Mouse (Mus musculus) hindbrain, embryonic 10.5 days (tissue): ENCODE results near the gene Fam160a2. TPM values are rescaled to one million over a fixed set of nuclear protein-coding genes. Genes with fewer than 3 reads are reported as not detected.
"Not testable (repeated sequence)": the region's sequence is repeated elsewhere in the genome, so short reads cannot be mapped to it uniquely, and the experiment has no call there.

ENCODE experiments used
- DNase-seq: peaks from one replicate; pipeline ENCODE4 v3.0.0-alpha.2; 2017; ENCODE audit warnings: low spot score
- H3K27ac ChIP-seq: fragments of 300-500 bp; sonication (generic); 2 replicates; pipeline ENCODE4 v1.5.1; 2016; ENCODE audit warnings: mild to moderate bottlenecking, moderate library complexity
- H3K27me3 ChIP-seq: fragments of 300-500 bp; sonication (generic); 2 replicates; pipeline ENCODE4 v1.6.1; 2016; ENCODE audit warnings: mild to moderate bottlenecking; ENCODE audit not compliant: poor library complexity, insufficient read depth, severe bottlenecking
- H3K36me3 ChIP-seq: fragments of 300-500 bp; sonication (generic); 2 replicates; pipeline ENCODE4 v1.6.1; 2016; ENCODE audit warnings: mild to moderate bottlenecking, moderate library complexity
- H3K4me1 ChIP-seq: fragments of 300-500 bp; sonication (generic); replicated peaks from 2 replicates; pipeline ENCODE4 v1.6.1; 2016; ENCODE audit warnings: mild to moderate bottlenecking
- H3K4me3 ChIP-seq: fragments of 300-500 bp; sonication (generic); 2 replicates; pipeline ENCODE4 v1.5.1; 2016; ENCODE audit warnings: mild to moderate bottlenecking, moderate library complexity
- H3K9me3 ChIP-seq: fragments of 300-500 bp; sonication (generic); 2 replicates; pipeline ENCODE4 v1.6.1; 2016; ENCODE audit warnings: mild to moderate bottlenecking, moderate library complexity
- WGBS: fragments of 180-500 bp; shearing (Covaris S2); methylation state at CpG from one replicate; pipeline ENCODE4 v1.1.7; 2016; 5-methylcytosine and 5-hydroxymethylcytosine counted together
- polyA plus RNA-seq: library from polyadenylated mRNA; unstranded; fragments of >200 nt; fragmentation: Nextera tagmentation; extraction: Ambion mirVana; gene quantifications from 2 replicates; pipeline ENCODE4 v1.2.1, GENCODE M21; 2016

The Fam160a2 gene
- polyA plus RNA-seq, 1 experiment from 2014 or later, result 39.9 TPM

DNA sequence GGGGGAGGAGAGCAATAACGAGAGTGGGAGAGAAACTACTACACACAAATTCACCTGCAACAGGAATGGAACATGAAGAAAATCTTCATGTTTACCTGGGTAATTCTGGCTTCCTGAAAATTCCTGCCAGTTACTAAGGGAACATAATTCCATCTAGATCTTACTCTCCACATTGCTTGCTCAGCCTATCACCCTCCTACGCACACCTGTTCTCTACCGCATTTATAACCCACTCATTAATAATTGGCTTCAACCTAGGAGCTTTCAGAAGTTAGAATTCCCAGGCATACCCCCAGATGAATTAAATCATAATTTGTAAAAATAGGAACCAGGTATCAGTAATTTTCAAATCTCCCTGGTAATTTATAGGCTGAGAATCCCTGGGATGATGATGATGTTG is 25.9 kb downstream of the Fam160a2 start:
- Histone ChIP-seq H3K27ac (no peak overlapping the region), H3K9me3 (no peaks in the 10 kb centered on the region), H3K4me1 (no peaks in the 10 kb centered on the region), H3K36me3 (peaks cover 73% of the 10 kb centered on the region), H3K4me3 (no peak overlapping the region), H3K27me3 (no peaks in the 10 kb centered on the region)
- DNase-seq, result no peak
- WGBS, result 95% methylated on average over 3 of the region's 3 CpGs

DNA sequence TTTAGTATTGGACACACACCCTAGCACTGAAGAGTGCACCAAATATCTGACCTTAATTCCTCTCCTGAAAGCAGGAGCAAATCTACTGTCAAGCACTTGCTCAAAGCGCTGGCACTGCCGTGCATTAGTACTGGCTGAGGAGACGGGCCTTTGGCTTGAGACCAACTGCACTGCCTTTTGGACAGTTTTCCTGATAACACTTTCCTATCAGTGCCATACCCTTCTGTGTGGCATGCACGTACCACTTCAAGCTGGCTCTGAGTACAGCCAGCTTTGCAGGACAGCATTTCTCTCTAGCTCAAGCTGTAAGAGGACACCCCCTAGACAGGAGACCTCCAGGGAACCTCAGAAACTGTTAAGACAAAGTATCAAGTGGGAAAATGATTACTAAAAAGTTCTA is 26.3 kb downstream of the Fam160a2 start:
- 92% methylated on average over 4 of the region's 4 CpGs for WGBS
- H3K27ac ChIP-seq, result no peak overlapping the region
- no peaks in the 10 kb centered on the region for H3K9me3 ChIP-seq
- no peak overlapping the region for H3K4me3 ChIP-seq
- DNase-seq, result no peak
- no peaks in the 10 kb centered on the region for H3K4me1 ChIP-seq
- H3K36me3 ChIP-seq, result peaks cover 69% of the 10 kb centered on the region
- no peaks in the 10 kb centered on the region for H3K27me3 ChIP-seq

DNA sequence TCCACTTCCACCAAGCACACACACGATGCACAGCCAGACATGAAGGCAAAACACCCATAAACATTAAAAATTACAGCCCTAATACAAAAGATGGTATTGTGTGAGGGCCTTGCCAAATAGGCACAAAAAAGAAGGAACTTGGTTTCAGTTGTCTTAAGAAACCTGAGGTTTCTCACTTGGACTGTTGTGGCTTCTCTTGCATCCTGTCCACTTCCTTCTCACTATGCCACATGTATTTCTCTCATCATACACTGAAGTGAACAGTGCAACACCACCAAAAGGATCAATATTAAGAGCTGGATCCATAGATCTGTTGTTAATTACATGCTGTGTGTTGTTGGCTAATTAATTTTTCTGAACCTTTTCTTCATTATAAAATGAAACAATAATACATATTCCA is 26.9 kb downstream of the Fam160a2 start:
- H3K27me3 ChIP-seq, result no peaks in the 10 kb centered on the region
- DNase-seq, result no peak
- no peaks in the 10 kb centered on the region for H3K9me3 ChIP-seq
- 78% methylated on average over 1 of the region's 1 CpGs for WGBS
- no peak overlapping the region for H3K4me3 ChIP-seq
- peaks cover 63% of the 10 kb centered on the region for H3K36me3 ChIP-seq
- H3K27ac ChIP-seq, result no peak overlapping the region
- H3K4me1 ChIP-seq, result no peaks in the 10 kb centered on the region

DNA sequence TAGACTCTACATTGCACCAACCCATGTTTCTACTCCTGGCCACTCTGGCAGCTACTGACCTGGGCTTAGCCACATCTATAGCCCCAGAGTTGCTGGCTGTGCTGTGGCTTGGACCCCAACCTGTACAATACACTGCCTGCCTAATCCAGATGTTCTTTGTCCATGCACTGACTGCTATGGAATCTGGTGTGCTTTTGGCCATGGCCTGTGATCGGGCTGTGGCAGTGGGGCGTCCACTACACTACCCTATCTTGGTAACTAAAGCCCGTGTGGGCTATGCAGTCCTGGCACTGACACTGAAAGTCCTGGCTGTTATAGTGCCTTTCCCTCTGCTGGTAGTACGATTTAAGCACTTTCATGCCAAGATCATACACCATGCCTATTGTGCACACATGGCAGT is 31.3 kb downstream of the Fam160a2 start:
- no peak for DNase-seq

GRCm38 (mm10) chr7:105367930-105368329 is 31.9 kb downstream of the Fam160a2 start, which contains the start of gene Olfr692:
Gene Olfr692, plus strand, starts transcription at chr7:105368230.
- Histone ChIP-seq H3K27ac (no peak within 1 kb of the TSS), H3K4me3 (no peak within 1 kb of the TSS), H3K36me3 (peaks cover 13% of the 10 kb centered on the region; the same call in 1 of the 2 replicates), H3K27me3 (no peaks in the 10 kb centered on the region), H3K9me3 (no peaks in the 10 kb centered on the region), H3K4me1 (no peaks in the 10 kb centered on the region)
- DNase-seq, result no peak
- WGBS, result 93% methylated on average over 1 of the region's 1 CpGs

More for the DNA sequence above, 31.3 kb downstream of the Fam160a2 start:
- H3K36me3 ChIP-seq, result peaks cover 19% of the 10 kb centered on the region
- no peaks in the 10 kb centered on the region for H3K27me3 ChIP-seq
- no peaks in the 10 kb centered on the region for H3K4me1 ChIP-seq
- no peaks in the 10 kb centered on the region for H3K9me3 ChIP-seq
- H3K4me3 ChIP-seq, result no peak overlapping the region
- 91% methylated on average over 4 of the region's 4 CpGs for WGBS
- no peak overlapping the region for H3K27ac ChIP-seq

DNA sequence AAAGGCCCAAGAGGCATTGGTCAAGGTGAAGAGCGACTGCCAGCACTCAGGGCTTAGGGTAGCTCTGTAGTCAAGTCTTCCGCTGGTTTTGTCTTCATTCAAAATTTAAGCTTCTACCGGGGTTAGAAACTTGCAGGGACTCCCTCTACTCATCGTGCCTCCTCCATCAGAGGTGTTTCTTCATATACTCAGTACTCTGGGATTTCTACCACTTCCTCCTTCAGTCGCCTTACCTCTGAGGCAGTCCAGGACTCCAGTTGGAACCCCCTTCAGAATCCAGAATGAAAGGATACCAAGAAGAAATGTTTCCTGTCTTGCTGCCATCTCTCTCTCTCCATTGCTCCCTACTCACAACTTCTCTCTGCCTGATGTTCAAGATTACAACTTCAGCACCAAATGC is 32.6 kb downstream of the Fam160a2 start:
- WGBS, result 91% methylated on average over 5 of the region's 5 CpGs
- no peaks in the 10 kb centered on the region for H3K4me1 ChIP-seq
- no peak overlapping the region for H3K27ac ChIP-seq
- no peaks in the 10 kb centered on the region for H3K27me3 ChIP-seq
- DNase-seq, result no peak
- H3K9me3 ChIP-seq, result no peaks in the 10 kb centered on the region
- peaks cover 9% of the 10 kb centered on the region; the same call in 1 of the 2 replicates for H3K36me3 ChIP-seq
- no peak overlapping the region for H3K4me3 ChIP-seq

GRCm38 (mm10) chr7:105361713-105362112 is 38.1 kb downstream of the Fam160a2 start:
- no peaks in the 10 kb centered on the region for H3K27me3 ChIP-seq
- H3K4me3 ChIP-seq, result no peak overlapping the region
- no peaks in the 10 kb centered on the region for H3K4me1 ChIP-seq
- DNase-seq, result no peak
- H3K27ac ChIP-seq, result no peak overlapping the region
- H3K36me3 ChIP-seq, result no peaks in the 10 kb centered on the region
- no peaks in the 10 kb centered on the region for H3K9me3 ChIP-seq
- 76% methylated on average over 2 of the region's 2 CpGs for WGBS

DNA sequence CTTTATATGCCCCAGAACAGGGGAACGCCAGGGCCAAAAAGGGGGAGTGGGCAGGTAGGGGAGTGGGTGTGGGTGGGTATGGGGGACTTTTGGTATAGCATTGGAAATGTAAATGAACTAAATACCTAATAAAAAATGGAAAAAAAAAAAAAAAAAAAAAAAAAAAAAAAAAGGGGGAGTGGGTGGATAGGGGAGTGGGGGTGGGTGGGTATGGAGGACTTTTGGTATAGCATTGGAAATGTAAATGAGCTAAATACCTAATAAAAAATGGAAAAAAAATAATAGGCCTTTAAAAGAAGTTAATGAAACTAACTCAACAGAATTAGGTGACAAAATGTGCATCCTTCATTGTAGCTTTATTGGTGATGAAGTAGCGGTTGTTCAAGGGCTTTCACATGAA is 43.4 kb downstream of the Fam160a2 start:
- not testable (repeated sequence) for DNase-seq, H3K27ac ChIP-seq, H3K27me3 ChIP-seq, H3K36me3 ChIP-seq, H3K4me1 ChIP-seq, H3K4me3 ChIP-seq, H3K9me3 ChIP-seq
- 94% methylated on average over 1 of the region's 2 CpGs for WGBS

DNA sequence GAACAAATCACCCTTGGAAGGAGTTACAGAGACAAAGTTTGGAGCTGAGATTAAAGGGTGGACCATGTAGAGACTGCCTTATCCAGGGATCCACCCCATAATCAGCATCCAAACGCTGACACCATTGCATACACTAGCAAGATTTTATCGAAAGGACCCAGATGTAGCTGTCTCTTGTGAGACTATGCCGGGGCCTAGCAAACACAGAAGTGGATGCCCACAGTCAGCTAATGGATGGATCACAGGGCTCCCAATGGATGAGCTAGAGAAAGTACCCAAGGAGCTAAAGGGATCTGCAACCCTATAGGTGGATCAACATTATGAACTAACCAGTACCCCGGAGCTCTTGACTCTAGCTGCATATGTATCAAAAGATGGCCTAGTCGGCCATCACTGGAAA is 43.8 kb downstream of the Fam160a2 start:
- H3K9me3 ChIP-seq, H3K27me3 ChIP-seq, H3K4me3 ChIP-seq, H3K27ac ChIP-seq, DNase-seq, H3K36me3 ChIP-seq, H3K4me1 ChIP-seq: not testable (repeated sequence)
- no CpG with 5 or more reads among the region's 5 CpGs for WGBS

- DNase-seq, result no peak
- Histone ChIP-seq H3K36me3 (no peaks in the 10 kb centered on the region), H3K4me3 (no peak overlapping the region), H3K27me3 (no peaks in the 10 kb centered on the region), H3K9me3 (no peaks in the 10 kb centered on the region), H3K27ac (no peak overlapping the region), H3K4me1 (no peaks in the 10 kb centered on the region)
- WGBS, result 81% methylated on average over 2 of the region's 2 CpGs
Observed at GRCm38 (mm10) chr7:105342752-105343151, 57.1 kb downstream of the Fam160a2 start.

DNA sequence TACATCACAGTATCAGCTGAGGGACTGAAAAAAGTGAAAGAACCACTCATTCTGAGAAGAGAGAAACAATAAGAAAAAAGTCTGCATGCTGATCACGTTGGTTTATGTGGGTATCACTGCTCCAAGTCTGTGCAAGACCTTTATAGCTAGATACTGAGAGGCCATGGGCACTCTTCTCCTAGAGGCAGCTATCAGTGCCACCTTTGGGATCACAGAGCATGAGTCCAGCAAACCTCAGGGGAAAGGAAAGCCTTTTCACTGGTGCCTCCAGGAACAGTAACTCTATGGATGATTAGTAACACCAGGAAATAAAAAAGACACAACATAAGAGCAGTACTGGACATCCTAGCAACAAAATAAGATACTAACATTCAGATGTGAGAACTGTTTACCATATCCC is 57.7 kb downstream of the Fam160a2 start, which contains the start of gene Olfr691:
Olfr691 (minus strand) TSS at position 101 of the 400 bp plus-strand sequence.
- H3K4me1 ChIP-seq, result no peaks in the 10 kb centered on the region
- no peak for DNase-seq
- no peaks in the 10 kb centered on the region for H3K9me3 ChIP-seq
- H3K27me3 ChIP-seq, result no peaks in the 10 kb centered on the region
- WGBS, result 53% methylated on average over 1 of the region's 1 CpGs
- no peak within 1 kb of the TSS for H3K27ac ChIP-seq
- H3K4me3 ChIP-seq, result no peak within 1 kb of the TSS
- no peaks in the 10 kb centered on the region for H3K36me3 ChIP-seq

GRCm38 (mm10) chr7:105334004-105334403 is 65.8 kb downstream of the Fam160a2 start, which contains the start of gene Olfr690:
Gene Olfr690, minus strand, starts transcription at chr7:105334104.
- no peak for DNase-seq
- no peaks in the 10 kb centered on the region for H3K36me3 ChIP-seq
- 87% methylated on average over 1 of the region's 1 CpGs for WGBS
- H3K9me3 ChIP-seq, result no peaks in the 10 kb centered on the region
- no peaks in the 10 kb centered on the region for H3K27me3 ChIP-seq
- H3K27ac ChIP-seq, result no peak within 1 kb of the TSS
- no peaks in the 10 kb centered on the region for H3K4me1 ChIP-seq
- no peak within 1 kb of the TSS for H3K4me3 ChIP-seq

DNA sequence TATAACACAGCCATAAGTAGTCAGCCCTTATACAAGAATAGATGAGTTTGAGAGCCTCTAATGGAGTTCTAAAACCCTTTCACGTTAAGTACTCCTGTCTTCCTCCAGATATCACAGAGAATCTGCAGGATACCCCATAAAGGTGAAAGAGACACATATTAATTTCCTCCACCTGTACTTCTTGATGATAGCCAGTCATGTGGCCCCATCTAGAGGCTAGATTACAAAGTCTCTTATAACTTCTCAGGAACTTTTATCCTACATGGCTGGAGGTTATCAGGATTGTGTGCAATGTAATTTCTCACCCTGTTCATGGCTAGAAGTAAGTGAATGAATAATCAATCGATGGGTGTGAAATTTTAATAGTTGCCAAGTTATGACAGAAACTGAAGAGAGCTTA is 74.6 kb downstream of the Fam160a2 start:
- Histone ChIP-seq H3K36me3 (no peaks in the 10 kb centered on the region), H3K27ac (no peak overlapping the region), H3K4me1 (no peaks in the 10 kb centered on the region), H3K9me3 (no peaks in the 10 kb centered on the region), H3K27me3 (no peaks in the 10 kb centered on the region), H3K4me3 (no peak overlapping the region)
- WGBS, result 72% methylated on average over 2 of the region's 2 CpGs
- no peak for DNase-seq
